Mouse (Mus musculus) kidney, adult 11 months (tissue): Measurements from ENCODE around the gene Zkscan16.

Source experiments
- DNase-seq: peaks from one replicate; pipeline ENCODE4 v3.0.0; 2022

Gene Zkscan16

GRCm38 (mm10) chr4:58943420-58944205 is at the start of gene Zkscan16:
Gene Zkscan16, plus strand, starts transcription at chr4:58943628.
- peak; percentile 39 for DNase-seq

- DNase-seq: no peak
Observed at GRCm38 (mm10) chr4:58894399-58894798, 49.0 kb upstream of the Zkscan16 start.

GRCm38 (mm10) chr4:58897436-58897835 is 46.0 kb upstream of the Zkscan16 start:
- no peak for DNase-seq

GRCm38 (mm10) chr4:58898318-58898717 is 45.1 kb upstream of the Zkscan16 start:
- DNase-seq: no peak

GRCm38 (mm10) chr4:58907453-58907852 is 36.0 kb upstream of the Zkscan16 start:
- no peak for DNase-seq

GRCm38 (mm10) chr4:58910175-58911068 is 33.0 kb upstream of the Zkscan16 start:
- no peak for DNase-seq

- DNase-seq: peak; percentile 47
Observed at GRCm38 (mm10) chr4:58911069-58911830, 32.2 kb upstream of the Zkscan16 start.

- no peak for DNase-seq
Observed at GRCm38 (mm10) chr4:58911831-58912628, 31.4 kb upstream of the Zkscan16 start.

GRCm38 (mm10) chr4:58912629-58913335 is 30.6 kb upstream of the Zkscan16 start, which contains the start of gene Ecpas:
Gene Ecpas, minus strand, starts transcription at chr4:58912749.
- DNase-seq: peak; percentile 75

- DNase-seq: no peak
Observed at GRCm38 (mm10) chr4:58913336-58914026, 29.9 kb upstream of the Zkscan16 start.

- DNase-seq: no peak
Observed at GRCm38 (mm10) chr4:58915081-58915826, 28.2 kb upstream of the Zkscan16 start.

- no peak for DNase-seq
Observed at GRCm38 (mm10) chr4:58923933-58924332, 19.5 kb upstream of the Zkscan16 start.

GRCm38 (mm10) chr4:58925664-58926063 is 17.8 kb upstream of the Zkscan16 start:
- no peak for DNase-seq

- no peak for DNase-seq
Observed at GRCm38 (mm10) chr4:58926120-58926519, 17.3 kb upstream of the Zkscan16 start.

GRCm38 (mm10) chr4:58927661-58928060 is 15.8 kb upstream of the Zkscan16 start:
- DNase-seq: no peak

- DNase-seq: no peak
Observed at GRCm38 (mm10) chr4:58932541-58932940, 10.9 kb upstream of the Zkscan16 start.

- DNase-seq: no peak
Observed at GRCm38 (mm10) chr4:58934308-58934707, 9.1 kb upstream of the Zkscan16 start.

- no peak for DNase-seq
Observed at GRCm38 (mm10) chr4:58934746-58935476, 8.5 kb upstream of the Zkscan16 start.

- no peak for DNase-seq
Observed at GRCm38 (mm10) chr4:58935846-58936245, 7.6 kb upstream of the Zkscan16 start.
